Mouse (Mus musculus) kidney, adult 2 months (tissue): ENCODE results near the gene Znrf3.

Experiments
- CTCF ChIP-seq: fragments of 200-500 bp; conservative IDR thresholded peaks from 2 replicates; pipeline ENCODE4 v1.5.1; 2011; ENCODE audit warnings: low read depth, mild to moderate bottlenecking, control low read depth, low read length, moderate library complexity, mixed read lengths; ENCODE audit not compliant: insufficient read depth, insufficient read length
- POLR2A ChIP-seq: fragments of 200-500 bp; IDR thresholded peaks from one replicate; pipeline ENCODE4 v1.6.1; 2011; ENCODE audit warnings: low read depth, low read length, control low read depth

DNA sequence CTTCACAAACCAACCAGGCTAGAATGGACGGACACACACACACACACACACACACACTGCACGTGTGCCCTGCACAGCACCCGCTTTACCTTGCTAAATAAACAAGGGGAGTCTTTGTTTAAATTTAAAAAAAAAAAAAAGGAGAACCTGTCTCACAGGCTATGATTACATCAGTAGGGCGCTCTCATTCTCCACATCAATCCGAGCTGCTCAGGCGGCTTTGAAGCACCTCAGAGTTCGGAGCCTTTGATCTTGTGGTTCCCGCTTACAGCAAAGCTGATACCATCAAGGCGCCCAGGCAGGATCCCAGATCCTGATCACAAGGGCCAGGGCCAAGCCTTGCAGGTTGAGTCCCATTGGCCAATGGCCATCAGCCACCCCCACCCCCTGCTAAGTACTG, 33.1 kb downstream of the Znrf3 start:
- no peak for TF ChIP-seq CTCF
- TF ChIP-seq POLR2A = no peak
